Mouse (Mus musculus) B cell, adult 2 months (primary cell): ENCODE measurements at regions not wholly inside any gene's neighbourhood (a gene's known extent, or its start where the extent isn't known, plus 50 kb on each side); places are given as distances from the start of the nearest gene placed in this dataset.

Experiments used
- DNase-seq, 2 experiments: peaks; one replicate each; pipeline ENCODE4 v3.0.0; 2022

DNA sequence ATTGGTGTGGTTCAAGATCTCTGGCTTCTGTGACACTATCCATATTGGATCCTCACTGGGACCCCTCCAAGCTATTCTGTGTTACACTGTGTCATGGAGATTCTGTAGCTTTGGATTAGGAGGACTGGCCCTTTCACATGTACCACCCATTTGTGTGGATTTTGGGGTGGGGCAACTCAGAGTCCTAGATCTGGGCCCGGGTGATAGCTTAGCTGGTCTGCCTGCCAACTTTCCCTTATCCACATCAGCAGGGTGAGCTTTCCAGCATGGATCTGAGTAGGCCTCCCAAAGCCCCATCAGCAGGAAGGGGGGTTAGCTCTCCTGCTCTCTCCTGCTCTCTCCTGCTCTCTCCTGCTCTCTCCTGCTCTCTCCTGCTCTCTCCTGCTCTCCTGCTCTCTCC lies 152.3 kb downstream of the Spata18 start:
- DNase-seq, result no peak

DNA sequence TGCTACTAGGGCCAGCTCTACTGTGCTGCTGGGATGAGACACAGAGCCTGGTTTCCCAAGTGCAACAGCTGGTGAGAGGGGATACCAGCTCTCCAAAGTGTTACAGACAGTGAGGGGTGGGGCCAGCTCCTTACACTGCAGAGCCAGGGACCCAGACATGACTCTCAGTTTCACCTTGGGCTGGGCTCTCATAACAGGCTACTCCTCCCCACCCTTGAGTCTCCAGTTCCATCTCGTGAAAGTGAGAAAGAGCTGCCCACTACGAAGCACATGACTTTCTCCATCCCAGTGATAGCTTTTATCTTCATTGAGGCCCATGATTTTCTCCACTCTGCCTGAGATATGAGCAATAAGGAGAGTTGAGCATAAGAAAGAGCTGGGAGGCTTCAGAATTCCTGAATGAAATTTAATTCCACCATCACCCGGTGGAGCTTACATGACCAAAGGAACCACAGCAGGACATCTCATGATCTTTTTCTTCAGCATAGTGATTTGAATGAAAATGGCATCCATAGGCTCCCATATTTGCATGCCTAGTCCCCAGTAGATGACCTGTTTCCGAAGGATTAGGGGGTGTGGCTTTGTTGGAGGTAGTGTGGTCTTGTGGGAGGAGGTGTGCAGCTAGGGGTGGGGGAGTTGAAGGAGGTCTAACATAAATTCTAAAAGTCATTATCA lies 153.5 kb downstream of the Spata18 start:
- no peak for DNase-seq

DNA sequence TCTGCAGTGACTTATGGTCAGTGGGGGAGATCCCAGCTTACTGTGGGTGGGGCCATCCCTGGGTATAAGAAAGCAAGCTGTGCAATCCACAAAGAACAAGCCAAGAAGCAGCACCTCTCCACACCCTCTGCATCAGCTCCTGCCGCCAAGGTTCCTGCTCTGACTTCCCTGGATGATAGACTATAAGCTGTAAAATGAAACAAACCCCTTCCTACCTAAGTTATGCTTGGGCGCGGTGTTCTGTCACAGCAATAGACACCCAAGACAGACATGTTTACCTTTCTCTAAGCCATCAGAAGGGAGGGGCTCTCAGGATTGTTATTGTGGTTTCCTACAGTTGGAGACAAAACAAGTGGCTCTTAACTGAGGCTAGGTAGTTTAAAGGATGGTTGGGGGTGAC lies 159.5 kb downstream of the Spata18 start:
- no peak for DNase-seq

DNA sequence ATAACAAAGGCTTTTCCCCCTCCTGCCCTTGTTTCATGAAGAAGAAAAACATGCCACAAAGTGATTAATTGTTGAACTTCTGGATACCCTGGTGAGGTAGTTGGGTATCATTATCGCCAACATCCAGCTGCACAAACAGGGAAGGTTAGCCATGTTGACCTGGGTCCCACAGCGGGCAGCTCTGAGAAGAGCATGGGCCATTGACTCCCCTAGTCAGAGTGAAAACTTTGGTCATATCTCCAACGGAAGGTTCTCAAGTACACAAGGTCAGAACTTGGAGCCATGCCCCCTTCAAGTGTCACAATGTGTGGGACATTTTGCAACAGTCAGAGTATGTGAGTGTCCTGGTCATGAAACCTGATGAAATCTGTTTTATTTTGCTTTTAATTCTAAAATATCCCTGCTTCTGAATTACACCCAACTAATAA lies 159.9 kb downstream of the Spata18 start:
- DNase-seq, result no peak

DNA sequence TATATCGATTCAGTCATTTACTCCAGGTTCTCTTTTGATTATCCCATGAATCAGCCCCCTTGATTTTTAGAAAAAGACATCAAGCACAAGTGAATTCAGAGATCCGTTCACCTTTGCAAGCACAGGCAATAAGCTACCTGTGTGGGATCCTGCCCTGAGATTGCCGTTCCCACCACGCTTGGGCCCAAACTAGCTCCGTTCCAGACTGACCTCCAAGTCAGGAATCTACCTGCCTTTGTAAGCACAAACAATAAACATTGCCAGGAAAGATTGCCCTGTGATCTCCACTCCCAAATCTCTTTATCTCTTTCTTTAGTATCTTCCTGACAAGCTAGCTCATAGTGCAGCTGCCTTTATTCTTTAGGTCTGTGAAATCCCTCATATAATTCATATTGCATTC lies 164.6 kb downstream of the Spata18 start:
- no peak for DNase-seq

DNA sequence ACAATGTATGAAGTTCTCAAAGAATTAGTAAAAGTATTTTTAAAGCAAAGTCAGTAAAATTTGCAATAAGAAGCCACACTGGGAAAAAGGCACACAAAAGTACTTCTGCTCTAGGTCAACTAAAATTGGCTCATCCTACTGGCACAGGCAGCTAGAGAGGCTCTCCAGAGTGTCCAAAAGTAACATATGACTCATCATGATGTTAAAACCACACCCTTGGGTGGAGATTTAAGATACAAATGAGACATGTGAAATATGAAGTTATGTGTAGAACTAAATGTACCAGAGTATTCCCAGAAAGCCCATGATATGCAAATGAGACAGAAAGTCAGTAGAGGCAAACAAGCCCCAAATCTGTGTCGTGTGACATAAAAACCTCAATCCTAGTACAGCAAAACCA lies 166.0 kb downstream of the Spata18 start:
- no peak for DNase-seq

DNA sequence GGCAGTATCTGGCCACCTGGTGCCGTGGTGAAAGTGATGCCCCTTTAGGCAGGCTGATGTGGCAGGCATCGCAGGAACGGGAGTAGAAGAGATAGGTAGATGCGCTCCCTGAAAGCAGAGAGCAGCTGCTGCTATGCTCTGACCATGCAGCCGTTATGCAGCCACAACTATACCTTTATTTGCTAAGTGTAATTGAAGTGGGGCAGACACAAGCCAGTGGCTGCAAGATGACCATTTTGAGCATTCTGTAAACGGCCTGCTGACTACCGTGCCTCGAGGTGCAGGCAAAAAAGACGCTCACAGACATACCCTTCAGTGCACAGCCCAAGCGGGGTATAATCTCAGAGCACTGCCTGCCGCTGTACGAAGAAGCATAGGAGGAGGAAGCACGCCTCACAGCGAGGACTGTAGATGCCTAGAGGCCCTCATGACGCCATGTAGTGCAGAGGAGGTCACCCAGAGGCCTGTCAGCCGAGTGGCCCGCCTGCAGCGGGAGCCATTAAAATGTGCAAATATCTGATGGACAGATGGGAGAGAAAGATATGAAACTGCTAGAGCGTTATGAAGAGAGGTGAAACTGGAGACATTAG lies 170.9 kb downstream of the Spata18 start:
- no peak for DNase-seq

DNA sequence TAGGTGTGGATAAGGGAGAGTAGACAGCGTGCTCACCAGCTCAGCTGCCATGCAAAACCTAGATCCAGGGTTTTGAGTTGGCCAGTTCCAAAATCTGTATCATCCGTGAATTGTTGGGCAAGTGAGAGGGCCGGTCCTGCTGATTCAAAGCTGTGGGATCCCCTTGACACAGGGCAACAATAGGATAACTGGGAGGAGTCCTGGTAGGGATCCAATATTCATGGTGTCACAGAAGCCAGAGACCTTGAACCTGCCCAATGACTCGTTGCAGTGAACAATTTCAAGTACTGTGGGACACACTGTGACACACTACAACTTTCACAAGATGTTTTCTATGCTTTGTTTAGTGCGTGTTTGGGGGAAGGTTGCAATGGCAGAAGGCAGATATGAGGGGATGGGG lies 172.2 kb downstream of the Spata18 start:
- no peak for DNase-seq

DNA sequence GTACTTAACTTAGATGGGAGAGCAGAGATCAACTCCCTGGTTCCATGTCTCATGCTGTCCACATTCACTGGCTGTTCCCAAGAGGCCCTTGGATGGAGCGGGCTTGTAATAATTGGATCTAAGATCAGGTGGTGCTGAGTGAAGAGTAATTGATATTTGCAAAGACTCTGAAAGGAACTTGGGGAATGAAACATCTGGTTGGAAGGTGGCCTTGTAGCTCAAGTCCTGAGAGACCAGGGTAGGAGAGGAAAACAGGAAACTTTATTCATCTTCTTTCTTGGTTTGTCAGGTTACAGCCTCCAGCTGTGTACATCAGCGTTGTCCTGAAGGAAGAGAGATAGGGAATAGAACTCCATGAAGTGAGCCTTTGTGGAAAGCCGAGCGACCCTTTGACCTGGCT lies 175.8 kb downstream of the Spata18 start:
- DNase-seq, result no peak

DNA sequence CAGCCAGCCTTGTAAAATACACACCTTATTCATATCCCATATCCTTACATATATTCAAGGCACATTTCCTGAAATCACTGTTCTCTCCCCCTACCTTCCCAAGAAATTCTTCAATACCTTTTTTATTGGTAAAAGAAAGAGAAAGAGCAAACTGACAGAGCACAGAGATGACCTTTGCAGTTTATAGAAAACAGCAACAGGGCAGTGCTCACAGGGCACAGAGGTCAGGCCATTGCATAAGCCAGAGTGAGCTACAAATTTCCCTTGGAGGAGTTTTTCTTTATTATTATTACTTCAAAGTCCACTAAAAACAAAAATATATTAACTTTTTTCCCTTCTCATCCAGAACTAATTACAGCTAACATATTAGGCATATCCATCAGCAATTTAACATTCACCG lies 182.5 kb downstream of the Spata18 start:
- no peak for DNase-seq

DNA sequence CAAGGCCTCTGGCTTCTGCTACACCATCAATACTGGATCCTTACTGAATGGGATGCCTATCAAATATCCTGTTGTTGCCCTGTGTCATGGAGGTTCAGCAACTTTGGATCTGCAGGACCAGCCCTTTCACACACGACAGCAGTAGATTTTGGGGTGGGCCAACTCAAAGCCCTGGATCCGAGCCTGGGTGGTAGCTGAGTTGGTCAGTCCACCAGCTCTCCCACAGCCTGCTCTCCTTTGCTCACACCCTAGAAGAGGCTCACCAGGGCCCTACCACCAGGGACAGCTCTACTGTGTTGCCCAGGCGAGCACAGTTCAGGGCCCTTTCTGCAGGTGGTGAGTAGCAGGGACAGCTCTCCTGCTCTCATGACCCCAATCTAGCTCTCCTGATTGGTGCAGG lies 192.6 kb downstream of the Spata18 start:
- DNase-seq, result no peak

DNA sequence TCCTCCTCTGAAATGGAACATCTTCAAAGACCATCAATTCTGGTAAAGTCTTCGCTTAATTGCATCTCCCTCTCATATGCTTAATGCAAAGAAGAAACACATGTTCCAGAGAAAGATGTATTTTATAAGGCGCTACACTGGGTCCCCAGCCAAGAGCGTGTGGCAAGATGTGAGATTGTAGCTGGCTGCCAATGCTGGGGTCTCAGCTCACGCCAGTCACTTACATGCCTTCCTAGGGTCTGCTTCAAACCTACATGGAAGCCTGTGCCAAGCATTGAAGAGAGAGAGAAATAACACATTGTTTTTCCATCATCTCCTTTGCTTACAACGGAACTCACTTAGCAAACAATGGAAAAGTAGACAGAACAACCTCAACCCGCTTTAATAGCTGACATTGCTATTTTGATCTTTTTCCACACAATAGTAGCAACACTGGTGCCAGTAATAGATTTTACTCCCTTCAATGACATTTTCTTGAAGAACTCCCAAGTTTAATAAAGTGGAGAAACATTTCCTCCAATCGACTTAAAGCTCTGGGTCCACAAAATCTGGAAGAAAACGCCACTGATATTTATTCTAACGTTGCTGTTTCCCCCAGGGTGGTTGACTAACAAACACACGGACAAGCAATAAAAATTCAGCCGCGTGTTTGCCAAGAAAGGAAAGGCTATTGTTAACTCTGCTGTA lies 195.1 kb downstream of the Spata18 start:
- no peak for DNase-seq

DNA sequence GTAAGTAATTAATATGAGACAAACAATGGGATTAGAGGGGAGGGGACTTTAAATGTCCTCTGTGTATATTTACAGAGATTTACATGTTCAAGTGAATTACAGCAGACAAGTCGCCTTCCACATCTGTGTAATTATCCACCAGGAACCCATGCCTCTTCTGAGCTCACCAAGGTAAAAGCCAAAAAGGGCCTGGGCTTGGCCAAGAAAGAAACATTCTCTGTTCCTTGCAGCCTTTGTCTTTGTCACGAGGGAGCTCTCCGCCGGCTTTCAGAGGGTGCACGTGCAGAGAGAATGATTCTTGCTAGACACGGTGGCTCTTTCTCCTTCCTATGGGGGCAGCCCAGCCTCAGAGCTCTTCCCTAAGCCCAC lies 195.6 kb downstream of the Spata18 start:
- DNase-seq, result no peak

DNA sequence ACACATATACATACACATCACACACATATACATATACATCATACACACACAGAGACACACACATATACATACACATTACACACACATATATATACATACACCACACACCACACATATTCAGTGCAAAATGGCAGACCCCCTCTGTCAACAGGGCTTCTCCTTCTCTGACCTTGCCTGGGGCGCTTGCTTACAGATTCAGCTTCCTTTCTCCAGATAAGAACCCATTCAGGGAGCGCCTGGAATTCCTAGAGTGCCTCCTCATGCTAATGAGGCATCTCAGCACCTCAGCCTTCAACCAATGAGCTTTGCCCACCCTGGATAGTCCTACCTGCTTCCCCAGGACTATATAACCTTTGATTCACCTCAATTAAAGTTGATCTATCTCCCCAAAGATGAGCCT lies 200.3 kb downstream of the Spata18 start:
- no peak for DNase-seq

DNA sequence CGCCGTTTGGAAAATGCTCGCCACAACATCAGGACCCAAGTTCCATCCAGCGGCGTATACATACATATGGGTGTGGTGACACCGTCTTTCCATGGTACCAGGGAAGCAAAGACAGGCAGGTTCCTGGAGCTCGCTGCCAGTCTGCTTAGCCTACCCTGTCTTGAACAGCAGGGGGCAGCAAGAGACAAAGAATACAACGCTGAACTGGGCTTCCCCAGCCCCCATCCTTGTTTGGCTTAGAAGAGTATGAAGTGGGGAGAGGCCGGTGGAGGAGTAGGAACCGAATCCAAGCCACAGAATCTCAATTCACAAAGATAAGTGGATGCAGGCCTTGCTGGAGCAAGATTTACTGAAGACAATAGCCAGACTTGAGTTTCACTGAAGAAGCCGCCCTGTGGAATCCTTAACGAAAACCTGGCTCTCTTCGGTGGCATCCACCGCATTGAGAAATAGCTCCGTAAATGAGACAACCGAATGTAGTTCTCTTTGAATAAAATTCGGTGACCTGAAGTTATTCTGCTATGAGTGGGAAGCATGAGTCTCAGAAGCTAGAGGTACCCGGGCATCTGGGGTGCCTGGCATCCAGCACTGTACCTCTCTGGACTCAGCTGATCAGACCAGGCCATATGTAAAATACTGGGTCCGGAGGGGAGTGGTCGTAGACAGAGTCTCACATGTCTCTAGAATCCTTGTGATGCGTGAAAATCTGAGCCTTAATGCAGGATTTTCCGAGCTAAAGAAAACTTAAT lies 203.0 kb downstream of the Spata18 start:
- DNase-seq, result peak; percentile 14 to 19

DNA sequence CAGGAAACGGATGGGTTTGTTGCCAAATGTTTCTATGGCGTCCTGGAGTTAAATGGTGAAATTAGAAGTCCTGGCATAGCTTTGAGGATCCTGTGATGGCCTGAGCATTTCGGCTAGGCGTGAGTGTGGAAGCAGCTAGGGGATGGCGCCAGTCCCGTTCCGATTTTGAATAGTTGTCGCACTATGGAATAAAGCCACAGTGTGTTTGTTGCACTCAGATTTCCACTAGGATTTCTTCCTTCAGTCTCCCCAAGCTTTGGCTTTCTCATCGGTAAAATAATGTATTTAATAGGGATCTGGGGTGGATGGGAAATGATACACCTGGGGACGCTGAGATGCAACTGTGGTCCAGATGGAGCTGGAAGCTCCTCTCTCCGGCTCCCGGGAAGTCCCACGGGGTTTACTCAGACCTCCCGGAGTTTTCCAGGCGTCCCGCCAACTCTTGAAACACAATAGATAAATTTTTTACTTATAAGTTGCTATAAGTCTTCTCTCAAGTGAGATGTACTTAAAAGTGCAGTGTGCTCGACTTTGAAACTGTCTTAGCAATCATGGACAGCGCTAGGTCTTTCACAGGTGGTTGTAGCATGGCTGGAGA lies 203.7 kb downstream of the Spata18 start:
- no peak for DNase-seq

DNA sequence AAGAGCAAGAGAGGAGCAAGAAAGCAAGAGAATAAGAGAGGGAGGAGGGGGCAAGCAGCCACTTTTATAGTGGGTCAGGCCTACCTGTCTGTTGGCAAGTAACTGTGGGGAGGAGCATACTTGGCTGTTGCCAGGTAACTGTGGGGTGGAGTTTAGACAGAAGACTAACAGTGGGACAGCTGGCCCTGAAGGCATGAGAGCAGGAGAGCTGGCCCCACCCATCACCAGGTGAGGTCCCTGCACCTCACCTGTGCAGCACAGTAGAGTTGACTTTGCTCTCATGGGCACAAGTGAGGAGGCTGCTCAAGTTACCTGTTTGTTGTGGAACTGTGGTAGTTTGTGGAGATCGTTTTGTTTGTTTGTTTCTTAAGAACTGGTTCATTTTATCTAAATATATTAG lies 208.1 kb downstream of the Spata18 start:
- DNase-seq, result no peak

DNA sequence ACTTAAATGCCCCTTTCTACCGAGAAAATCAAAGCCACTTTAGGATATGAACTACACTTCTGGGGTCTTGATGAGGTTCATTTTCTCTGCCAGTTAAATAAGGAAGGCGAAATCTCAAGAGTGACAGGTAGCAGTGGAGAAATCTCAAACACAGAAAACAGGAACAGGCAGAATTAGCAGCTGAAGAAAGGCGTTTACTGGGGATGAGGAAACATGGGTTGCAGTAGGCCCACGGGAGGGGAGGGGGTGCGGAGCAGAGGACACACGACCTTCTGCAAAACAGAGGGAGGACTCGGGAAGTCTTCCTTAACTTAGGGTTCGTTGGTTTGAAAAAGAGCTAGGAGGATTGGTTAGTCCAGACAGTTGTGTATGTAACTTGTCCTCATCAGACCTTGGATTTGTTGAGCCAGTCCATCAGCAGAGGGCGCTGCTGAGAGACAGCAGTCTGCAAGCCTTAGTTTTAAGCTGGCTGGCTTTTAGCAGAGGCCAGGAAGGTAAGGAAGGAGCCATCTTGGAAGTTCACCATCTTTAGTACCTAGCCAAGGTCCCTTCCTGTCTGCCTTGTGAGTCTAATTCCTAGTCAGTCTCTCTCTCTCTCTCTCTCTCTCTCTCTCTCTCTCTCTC lies 204.0 kb downstream of the Usp46 start:
- DNase-seq, result no peak

DNA sequence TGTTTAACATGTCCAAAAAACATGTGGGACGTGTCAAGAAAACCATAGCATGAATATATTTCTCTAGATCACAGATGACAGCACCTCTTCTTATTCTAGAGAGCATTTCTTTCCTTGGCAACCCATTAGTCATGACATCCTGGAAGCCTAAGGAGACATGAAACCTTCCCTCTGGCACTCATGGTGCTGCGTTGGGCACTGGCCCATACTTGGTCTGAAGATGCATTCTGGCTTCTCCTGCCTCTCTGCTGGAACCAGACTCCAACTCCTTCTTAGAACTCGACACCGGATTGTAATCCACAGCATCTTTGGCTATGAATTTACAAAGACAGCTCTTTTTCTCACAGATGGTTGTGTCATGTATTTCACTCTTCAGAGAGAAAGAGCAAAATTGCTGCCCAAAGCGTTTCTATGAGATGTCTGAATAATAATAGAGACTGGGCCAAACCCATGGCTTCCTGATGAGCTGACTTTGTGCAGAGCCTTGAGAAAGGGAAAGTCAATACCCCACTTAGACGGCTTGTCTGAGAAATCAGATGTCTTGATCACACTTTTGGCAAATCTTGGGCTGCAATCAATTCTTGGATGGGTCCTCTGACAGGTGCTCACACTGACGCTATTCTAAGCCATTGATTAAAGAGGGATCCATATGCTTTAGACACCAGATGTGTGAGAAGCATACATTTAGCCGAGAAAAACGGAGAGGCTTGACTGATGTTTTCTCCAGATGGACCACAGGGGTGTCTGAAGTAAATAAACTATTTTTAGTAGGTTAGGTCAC lies 195.4 kb downstream of the Usp46 start:
- no peak for DNase-seq

DNA sequence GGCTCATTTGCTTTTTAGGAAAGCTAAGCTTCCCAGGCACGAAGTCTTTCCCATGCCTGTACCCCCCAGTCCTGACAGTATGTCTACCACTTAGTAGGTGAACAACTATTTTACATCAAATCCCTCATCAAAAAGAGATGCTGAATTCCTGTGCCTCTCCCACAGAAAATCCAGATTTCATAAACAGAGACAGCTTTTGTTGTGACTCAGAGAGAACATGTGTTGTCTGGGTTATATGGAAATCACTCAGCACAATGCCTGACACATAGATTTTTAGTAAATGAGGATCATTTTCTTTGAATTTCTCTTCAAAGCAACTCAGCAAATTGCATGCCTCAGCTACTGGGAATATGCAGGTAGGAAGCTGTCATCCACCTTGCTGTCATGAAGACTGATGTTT lies 193.5 kb downstream of the Usp46 start:
- DNase-seq, result no peak

DNA sequence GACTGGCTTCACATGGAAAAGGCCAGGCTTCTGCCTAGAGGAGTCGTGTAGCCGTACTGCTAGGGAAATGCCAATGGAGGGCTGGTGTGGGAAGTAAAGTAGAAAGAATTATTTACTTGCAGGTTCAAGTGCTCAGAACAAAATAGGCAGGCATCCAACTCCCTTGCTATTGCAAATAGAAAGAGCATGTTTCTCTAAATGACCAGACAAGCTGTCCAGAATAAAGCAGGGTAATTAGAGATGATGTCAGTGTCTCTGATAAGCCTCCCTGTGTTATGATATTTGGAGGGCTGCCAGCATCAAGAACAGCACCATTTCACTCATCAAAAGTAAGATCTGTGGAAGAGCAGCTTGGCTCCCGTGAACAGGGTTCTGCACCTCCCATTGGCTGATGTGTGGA lies 192.4 kb downstream of the Usp46 start:
- DNase-seq, result no peak

DNA sequence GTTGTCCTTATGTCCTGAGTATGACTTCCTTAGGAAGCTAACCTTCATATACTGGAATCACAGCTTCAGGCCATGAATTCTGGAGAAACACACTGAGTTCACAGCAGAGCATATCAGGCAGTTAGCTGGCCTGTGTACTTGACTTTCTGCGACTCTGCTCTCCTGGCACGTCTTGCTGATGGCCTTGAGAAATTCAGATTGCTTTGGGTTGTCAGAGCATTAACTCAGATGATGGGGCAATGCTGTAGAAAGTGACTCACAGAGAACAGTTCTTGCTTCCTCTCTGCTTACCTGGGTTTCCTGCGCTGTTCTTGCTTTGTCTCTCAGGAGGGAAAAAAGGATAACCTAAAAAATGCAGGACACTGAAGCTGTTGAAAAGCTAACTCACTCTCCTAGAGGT lies 187.3 kb downstream of the Usp46 start:
- no peak for DNase-seq
